Mouse (Mus musculus) heart, adult 2 months (tissue): ENCODE measurements around the gene Rdh9.

ENCODE experiments used
- CTCF ChIP-seq: fragments of 200-600 bp; IDR thresholded peaks from 2 replicates; pipeline ENCODE4 v1.8.1; 2022; ENCODE audit warnings: antibody characterized with exemption, mild to moderate bottlenecking, moderate library complexity
- EP300 ChIP-seq: fragments of 200-500 bp; IDR thresholded peaks from 2 replicates; pipeline ENCODE4 v1.6.1; 2011; ENCODE audit warnings: low read depth, low read length, control low read depth; ENCODE audit not compliant: insufficient read depth

- TF ChIP-seq CTCF (no peak), EP300 (no peak)
Measured at GRCm38 (mm10) chr10:127800891-127801290, 24.7 kb downstream of the Rdh9 start, which contains the start of gene Rdh16.
